Mouse (Mus musculus) CH12.LX (cell line): ENCODE results near the gene Abhd2. TPM values are rescaled to one million over a fixed set of nuclear protein-coding genes. Genes with fewer than 3 reads are reported as not detected.

Source experiments
- DNase-seq: peaks from one replicate; pipeline ENCODE4 v3.0.0-alpha.2; 2013; ENCODE audit errors: extremely low read depth
- H3K27ac ChIP-seq: 2 replicates; pipeline ENCODE4 v1.5.1; 2012; ENCODE audit warnings: low read depth, mild to moderate bottlenecking, control low read depth, moderate library complexity; ENCODE audit not compliant: insufficient read depth
- H3K27me3 ChIP-seq: replicated peaks from 2 replicates; pipeline ENCODE3; 2012; ENCODE audit warnings: inconsistent platforms
- H3K36me3 ChIP-seq, 2 experiments: replicated peaks in 1 of 2; 2 replicates each; pipeline versions ENCODE3 to v1.6.1; 2012; ENCODE audit warnings: inconsistent platforms in 1 of 2, low read length in 1 of 2, mild to moderate bottlenecking in 1 of 2, mixed read lengths in 1 of 2, moderate library complexity in 1 of 2; ENCODE audit not compliant: control insufficient read depth in 1 of 2, insufficient read depth in 1 of 2
- H3K4me1 ChIP-seq, 2 experiments: 2 replicates each; pipeline ENCODE4 v1.6.1; 2012; ENCODE audit warnings: inconsistent platforms in 1 of 2, moderate library complexity in 1 of 2; ENCODE audit not compliant: insufficient read depth in 2 of 2, control insufficient read depth in 1 of 2
- H3K4me2 ChIP-seq: 2 replicates; pipeline ENCODE4 v1.6.1; 2012; ENCODE audit warnings: low read depth, mild to moderate bottlenecking, control low read depth; ENCODE audit not compliant: poor library complexity, insufficient read depth, severe bottlenecking
- H3K4me3 ChIP-seq, 3 experiments: fragments of 150-350 bp in 1 of 3; sonication (generic) in 1 of 3; replicated peaks in 1 of 3; 2 replicates each; pipeline versions ENCODE3 to v1.5.1; 2011 to 2012; ENCODE audit warnings: low read depth in 2 of 3, low read length in 2 of 3, mild to moderate bottlenecking in 2 of 3, moderate library complexity in 2 of 3, control low read depth in 1 of 3, improper control_type of control experiment in 1 of 3, inconsistent platforms in 1 of 3, mixed read lengths in 1 of 3; ENCODE audit not compliant: poor library complexity in 1 of 3
- H3K79me2 ChIP-seq: replicated peaks from 2 replicates; pipeline ENCODE4 v1.6.1; 2012; ENCODE audit warnings: mild to moderate bottlenecking, moderate library complexity; ENCODE audit not compliant: control insufficient read depth, poor library complexity, insufficient read depth, severe bottlenecking; ENCODE audit errors: extremely low read depth
- H3K9ac ChIP-seq: 2 replicates; pipeline ENCODE4 v1.6.1; 2012; ENCODE audit warnings: low read depth, mild to moderate bottlenecking, control low read depth, moderate library complexity; ENCODE audit not compliant: insufficient read depth
- H3K9me3 ChIP-seq: replicated peaks from 2 replicates; pipeline ENCODE3; 2012; ENCODE audit warnings: low read length, inconsistent platforms, mixed read lengths
- BHLHE40 ChIP-seq: IDR thresholded peaks from 2 replicates; pipeline ENCODE4 v1.6.1; 2011; ENCODE audit warnings: mild to moderate bottlenecking, low read depth, low read length, improper control_type of control experiment
- CHD2 ChIP-seq: IDR thresholded peaks from 2 replicates; pipeline ENCODE4 v1.6.1; 2011; ENCODE audit warnings: low read length, improper control_type of control experiment
- CTCF ChIP-seq, 2 experiments: IDR thresholded peaks in 1 of 2; conservative IDR thresholded peaks in 1 of 2; 2 replicates each; pipeline ENCODE4 v1.5.1; 2011 to 2012; ENCODE audit warnings: low read depth in 2 of 2, low read length in 2 of 2, improper control_type of control experiment in 1 of 2, inconsistent platforms in 1 of 2, mild to moderate bottlenecking in 1 of 2, moderate library complexity in 1 of 2
- E2F4 ChIP-seq: IDR thresholded peaks from 2 replicates; pipeline ENCODE4 v1.6.1; 2011; ENCODE audit warnings: low read depth, low read length, improper control_type of control experiment; ENCODE audit not compliant: insufficient replicate concordance
- ETS1 ChIP-seq: conservative IDR thresholded peaks from 2 replicates; pipeline ENCODE4 v1.6.1; 2012; ENCODE audit warnings: low read depth, mild to moderate bottlenecking, inconsistent platforms, low read length, improper control_type of control experiment, moderate library complexity
- JUN ChIP-seq: IDR thresholded peaks from 2 replicates; pipeline ENCODE4 v1.6.1; 2011; ENCODE audit warnings: low read depth, mild to moderate bottlenecking, low read length, improper control_type of control experiment, moderate library complexity; ENCODE audit not compliant: insufficient read depth
- KAT2A ChIP-seq: IDR thresholded peaks from 2 replicates; pipeline ENCODE4 v1.6.1; 2012; ENCODE audit warnings: low read length, improper control_type of control experiment, inconsistent platforms; ENCODE audit not compliant: insufficient replicate concordance
- MAX ChIP-seq: IDR thresholded peaks from 2 replicates; pipeline ENCODE4 v1.6.1; 2011; ENCODE audit warnings: low read length, improper control_type of control experiment
- MAZ ChIP-seq: IDR thresholded peaks from 2 replicates; pipeline ENCODE4 v1.6.1; 2012; ENCODE audit warnings: low read depth, mild to moderate bottlenecking, inconsistent platforms, low read length, improper control_type of control experiment, moderate library complexity
- MXI1 ChIP-seq: IDR thresholded peaks from 2 replicates; pipeline ENCODE4 v1.6.1; 2011; ENCODE audit warnings: mild to moderate bottlenecking, low read depth, low read length, improper control_type of control experiment
- MYC ChIP-seq: IDR thresholded peaks from 2 replicates; pipeline ENCODE4 v1.6.1; 2011; ENCODE audit warnings: low read depth, mild to moderate bottlenecking, improper control_type of control experiment, low read length
- NELFE ChIP-seq: IDR thresholded peaks from 2 replicates; pipeline ENCODE4 v1.6.1; 2011; ENCODE audit warnings: low read depth, low read length, improper control_type of control experiment
- PAX5 ChIP-seq: IDR thresholded peaks from 2 replicates; pipeline ENCODE4 v1.6.1; 2012; ENCODE audit warnings: low read length, inconsistent platforms, mixed read lengths
- RAD21 ChIP-seq: IDR thresholded peaks from 2 replicates; pipeline ENCODE4 v1.6.1; 2011; ENCODE audit warnings: low read depth, mild to moderate bottlenecking, low read length, improper control_type of control experiment, moderate library complexity
- SIN3A ChIP-seq: IDR thresholded peaks from 2 replicates; pipeline ENCODE4 v1.6.1; 2012; ENCODE audit warnings: low read length, improper control_type of control experiment, inconsistent platforms
- SMC3 ChIP-seq: IDR thresholded peaks from 2 replicates; pipeline ENCODE4 v1.6.1; 2011; ENCODE audit warnings: low read depth, low read length, improper control_type of control experiment
- TBP ChIP-seq: conservative IDR thresholded peaks from 2 replicates; pipeline ENCODE4 v1.6.1; 2011; ENCODE audit warnings: low read depth, low read length, improper control_type of control experiment
- UBTF ChIP-seq: IDR thresholded peaks from 2 replicates; pipeline ENCODE4 v1.6.1; 2012; ENCODE audit warnings: low read depth, mild to moderate bottlenecking, inconsistent platforms, low read length, improper control_type of control experiment, moderate library complexity
- USF1 ChIP-seq: IDR thresholded peaks from 2 replicates; pipeline ENCODE4 v1.6.1; 2014; ENCODE audit warnings: low read depth, mild to moderate bottlenecking, inconsistent platforms, low read length, improper control_type of control experiment
- USF2 ChIP-seq: conservative IDR thresholded peaks from 2 replicates; pipeline ENCODE4 v1.6.1; 2011; ENCODE audit warnings: low read depth, low read length, improper control_type of control experiment
- ZC3H11A ChIP-seq: IDR thresholded peaks from 2 replicates; pipeline ENCODE4 v1.6.1; 2012; ENCODE audit warnings: low read depth, mild to moderate bottlenecking, inconsistent platforms, low read length, improper control_type of control experiment
- ZKSCAN1 ChIP-seq: IDR thresholded peaks from 2 replicates; pipeline ENCODE4 v1.6.1; 2012; ENCODE audit warnings: low read depth, inconsistent platforms, low read length, improper control_type of control experiment, borderline replicate concordance
- ZMIZ1 ChIP-seq: IDR thresholded peaks from 2 replicates; pipeline ENCODE4 v1.6.1; 2012; ENCODE audit warnings: low read depth, mild to moderate bottlenecking, inconsistent platforms, low read length, improper control_type of control experiment
- ZNF384 ChIP-seq: IDR thresholded peaks from 2 replicates; pipeline ENCODE4 v1.6.1; 2012; ENCODE audit warnings: low read depth, low read length, improper control_type of control experiment, inconsistent platforms
- dilution Hi-C: fragments of 300-500 bp; cut with MboI; formaldehyde crosslinking; loops from 2 replicates; pipeline ENCODE4 v1.14.3; 2020; ENCODE audit warnings: low sequenced_read_pairs; ENCODE audit not compliant: extremely low pct_unique_long_range_greater_than_20kb, extremely low pct_ligation_motif_present
- in situ Hi-C: fragments of 300-500 bp; cut with MboI; formaldehyde crosslinking; loops from 3 replicates; pipeline ENCODE4 v1.14.3; 2019; ENCODE audit warnings: low sequenced_read_pairs, low pct_ligation_motif_present, low pct_unique_long_range_greater_than_20kb, mixed read lengths
- polyA plus RNA-seq: library from polyadenylated mRNA; unstranded; fragments of >175 nt; gene quantifications from 2 replicates; pipeline ENCODE4 v1.2.1, GENCODE M21; 2012; ENCODE audit warnings: low read depth; ENCODE audit not compliant: insufficient read length
- total RNA-seq, 2 experiments: library from RNA; depleted of rRNA; stranded (reverse); fragments of 300-350 nt in 1 of 2; fragments of >200 nt in 1 of 2; gene quantifications; 2 replicates each; pipeline ENCODE4 v1.2.3; 2012 to 2014

Abhd2 gene
- total and polyA plus RNA-seq, 3 experiments, result 6.0 to 15.4 (median 9.9) TPM

DNA sequence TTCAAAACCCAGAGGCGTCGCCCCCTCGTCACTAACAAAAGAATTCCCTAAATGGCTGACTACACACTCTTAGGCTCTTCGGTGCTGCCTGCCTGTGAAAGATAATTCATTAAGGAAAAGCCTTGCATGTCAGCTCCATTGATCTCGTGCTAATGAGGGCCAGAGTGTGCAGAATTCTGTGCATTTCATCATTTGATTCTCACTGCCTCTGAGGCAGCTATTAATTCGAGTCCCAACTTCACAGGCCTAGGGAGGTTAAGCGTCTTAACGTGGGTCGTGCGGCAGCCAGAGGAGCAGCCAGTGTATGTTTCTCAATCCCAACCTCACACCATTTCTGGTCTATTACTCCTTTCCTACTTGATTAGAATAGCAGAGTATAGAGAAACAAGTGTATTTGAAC lies 58.2 kb downstream of the Abhd2 start:
- Histone ChIP-seq H3K36me3 (peaks cover 9 to 82% of the 10 kb centered on the region in 2 experiments), H3K4me3 (no peak overlapping the region), H3K79me2 (no peaks in the 10 kb centered on the region), H3K4me2 (no peak overlapping the region), H3K9me3 (no peaks in the 10 kb centered on the region), H3K4me1 (no peaks in the 10 kb centered on the region), H3K27me3 (no peaks in the 10 kb centered on the region), H3K9ac (no peak overlapping the region), H3K27ac (no peak overlapping the region)
- TF ChIP-seq TBP (no peak), PAX5 (no peak), MAX (no peak), RAD21 (no peak), SMC3 (no peak), CHD2 (no peak), SIN3A (no peak), MXI1 (no peak), MYC (no peak), BHLHE40 (no peak), ZKSCAN1 (no peak), NELFE (no peak), KAT2A (no peak), JUN (no peak), CTCF (conservative IDR thresholded peaks at IDR 0.05 in 1 of 2, IDR thresholded peaks at IDR 0.05 in 1 of 2; ENCODE audit: low read depth in 2 of 2, low read length in 2 of 2) (no peak), ZC3H11A (no peak), UBTF (no peak), E2F4 (no peak), USF1 (no peak), MAZ (no peak)
- in situ Hi-C loops, result no loop called here
- dilution Hi-C loops, result no loop called here
- DNase-seq, result no peak

DNA sequence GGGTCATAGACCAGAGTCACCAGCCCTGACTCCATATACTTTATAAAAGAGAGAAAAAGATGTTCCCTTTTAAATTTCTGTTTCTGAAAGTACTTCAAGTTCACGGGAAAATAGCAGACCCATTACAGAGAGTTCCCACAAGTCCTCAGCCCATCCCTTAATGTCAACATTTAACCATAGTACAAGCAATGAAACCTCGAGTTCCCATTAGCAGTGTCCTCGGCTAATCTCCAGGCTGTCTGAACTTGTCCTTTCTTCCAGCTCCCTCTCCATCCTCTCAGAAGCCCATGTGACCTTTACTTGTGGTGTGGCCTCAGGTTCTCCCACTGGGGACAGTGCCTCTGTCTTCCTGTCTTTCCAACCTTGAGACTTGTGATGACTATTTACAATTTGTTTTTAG lies 60.4 kb downstream of the Abhd2 start:
- no peak for DNase-seq
- no peaks in the 10 kb centered on the region for H3K4me1 ChIP-seq
- TF ChIP-seq E2F4 (no peak), USF2 (no peak), CHD2 (no peak), ZNF384 (no peak), ETS1 (no peak), CTCF (conservative IDR thresholded peaks at IDR 0.05 in 1 of 2, IDR thresholded peaks at IDR 0.05 in 1 of 2; ENCODE audit: low read depth in 2 of 2, low read length in 2 of 2) (no peak), ZMIZ1 (no peak), MAX (no peak), BHLHE40 (no peak), SMC3 (no peak), PAX5 (no peak), RAD21 (no peak)
- TF ChIP-seq, all 38 proteins: peak for 0
- in situ Hi-C loops (no loop called here), dilution Hi-C loops (no loop called here)
- Histone ChIP-seq H3K27ac (no peak overlapping the region), H3K9me3 (peaks cover 3% of the 10 kb centered on the region), H3K79me2 (no peaks in the 10 kb centered on the region), H3K27me3 (no peaks in the 10 kb centered on the region), H3K36me3 (peaks cover 4 to 70% of the 10 kb centered on the region in 2 experiments), H3K9ac (no peak overlapping the region), H3K4me2 (no peak overlapping the region), H3K4me3 (no peak overlapping the region)
